Mouse (Mus musculus): ENCODE measurements around the gene Klhl21.

Gene Klhl21

GRCm38 (mm10) chr4:152043171-152043570 is 34.6 kb downstream of the Klhl21 start:
- in situ Hi-C loops (cut with MboI, MseI): loop anchor here in 1 of 2 experiments (10.0 kb wide), 1 partner anchor 62 kb away; no protein-coding TSS in a partner anchor

GRCm38 (mm10) chr4:152044609-152045008 is 36.0 kb downstream of the Klhl21 start:
- in situ Hi-C loops (cut with MboI, MseI): loop anchor here in 1 of 2 experiments (10.0 kb wide), 1 partner anchor 60 kb away; no protein-coding TSS in a partner anchor

GRCm38 (mm10) chr4:152062390-152063110 is 53.9 kb downstream of the Klhl21 start:
- in situ Hi-C loops (cut with MboI, MseI): no loop called here

GRCm38 (mm10) chr4:152067280-152067679 is 58.7 kb downstream of the Klhl21 start:
- in situ Hi-C loops (cut with MboI, MseI): no loop called here
